Mouse (Mus musculus): ENCODE data around the gene Clec4g.
A peak's percentile ranks its signal among the peaks of the same experiment; 100 is the strongest.
"Not testable (repeated sequence)": the region's sequence is repeated elsewhere in the genome, so short reads cannot be mapped to it uniquely, and the experiment has no call there.

Gene Clec4g

DNA sequence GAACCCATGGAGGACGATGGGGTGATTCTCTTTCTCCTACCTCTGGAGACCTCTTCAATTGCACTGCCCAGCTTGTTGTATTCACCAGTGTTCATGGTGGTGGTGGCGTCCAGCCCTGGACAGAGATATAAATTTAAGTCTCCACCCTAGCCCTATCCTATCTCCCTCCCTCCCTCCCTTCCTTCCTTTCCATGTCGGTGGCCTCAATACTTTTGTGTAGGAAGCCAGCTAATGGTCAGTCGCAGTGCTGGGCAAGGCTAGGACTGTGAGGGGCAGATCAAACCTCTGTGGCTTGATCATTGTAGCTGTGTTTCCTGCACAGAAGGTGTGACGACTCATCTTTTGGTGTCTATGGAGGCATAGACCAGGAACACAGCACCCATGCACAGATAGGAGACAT is at the start of gene Clec4g:
TSS of gene Clec4g (minus strand) at position 101 of the 400 bp plus-strand sequence.
- no peak for DNase-seq (ENCODE audit: low read depth, low spot score)

DNA sequence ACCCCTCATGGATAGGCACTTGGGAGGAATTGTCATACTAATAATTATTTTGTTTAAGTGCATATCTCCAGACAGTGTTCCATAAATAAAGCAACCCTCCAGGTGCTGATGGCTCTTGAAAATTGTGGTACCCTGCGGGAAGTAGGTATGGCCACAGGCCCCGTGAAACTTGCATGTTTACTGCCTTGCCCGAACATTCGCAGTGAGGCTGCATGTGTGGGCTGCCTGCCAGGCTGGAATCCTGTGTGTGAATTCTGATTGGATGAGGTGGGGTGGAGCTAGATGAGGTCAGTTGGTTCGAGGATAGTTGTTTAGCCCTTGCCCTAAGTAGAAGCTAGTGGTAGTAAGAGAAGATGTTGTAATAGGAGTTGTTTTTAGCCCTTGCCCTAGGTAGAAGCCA is 48.2 kb upstream of the Clec4g start:
- not testable (repeated sequence) for DNase-seq (ENCODE audit: low read depth, low spot score)

DNA sequence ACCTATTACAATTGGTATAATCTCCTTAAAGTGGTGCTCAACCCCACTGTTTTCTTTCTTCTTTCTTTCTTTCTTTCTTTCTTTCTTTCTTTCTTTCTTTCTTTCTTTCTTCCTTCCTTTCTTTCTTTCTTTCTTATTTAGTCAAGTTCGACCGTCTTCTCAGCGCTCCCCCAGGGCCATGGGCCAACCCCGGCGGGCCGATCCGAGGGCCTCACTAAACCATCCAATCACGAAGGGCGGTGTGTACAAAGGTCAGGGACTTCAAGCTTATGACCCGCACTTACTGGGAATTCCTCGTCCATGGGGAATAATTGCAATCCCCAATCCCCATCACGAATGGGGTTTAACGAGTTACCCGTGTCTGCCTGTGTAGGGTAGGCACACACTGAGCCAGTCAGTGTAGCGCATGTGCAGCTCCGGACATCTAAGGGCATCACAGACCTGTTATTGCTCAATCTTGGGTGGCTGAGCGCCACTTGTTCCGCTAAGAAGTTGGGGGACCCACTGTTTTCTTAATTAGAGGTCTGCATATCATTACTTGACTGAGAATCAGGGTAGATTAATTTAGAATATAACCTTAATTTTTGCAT is 33.9 kb upstream of the Clec4g start:
- peak; percentile 72 for DNase-seq (ENCODE audit: low read depth, low spot score)

DNA sequence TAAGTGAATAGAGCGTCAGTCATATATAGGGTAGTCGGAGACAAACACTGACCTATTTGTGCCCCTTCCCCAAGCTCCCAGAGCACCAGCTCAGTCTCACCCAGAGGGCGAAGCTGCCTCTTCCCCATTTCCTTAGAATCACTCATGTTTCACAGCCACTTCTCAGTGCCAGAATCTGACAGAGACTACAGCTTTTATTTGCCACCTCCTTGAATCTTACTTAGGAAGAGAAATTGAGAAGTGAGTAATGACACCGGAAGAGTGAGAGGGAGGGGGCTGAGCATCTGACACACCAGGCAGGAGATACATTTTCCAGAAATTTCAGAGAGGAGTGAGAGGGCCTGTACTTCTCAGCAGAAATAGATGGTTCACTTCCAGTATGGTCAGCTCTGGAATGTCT is 28.3 kb upstream of the Clec4g start, which contains the start of gene Cd209a:
TSS of gene Cd209a (minus strand) at position 224 of the 400 bp plus-strand sequence.
- DNase-seq (ENCODE audit: low read depth, low spot score) = no peak

DNA sequence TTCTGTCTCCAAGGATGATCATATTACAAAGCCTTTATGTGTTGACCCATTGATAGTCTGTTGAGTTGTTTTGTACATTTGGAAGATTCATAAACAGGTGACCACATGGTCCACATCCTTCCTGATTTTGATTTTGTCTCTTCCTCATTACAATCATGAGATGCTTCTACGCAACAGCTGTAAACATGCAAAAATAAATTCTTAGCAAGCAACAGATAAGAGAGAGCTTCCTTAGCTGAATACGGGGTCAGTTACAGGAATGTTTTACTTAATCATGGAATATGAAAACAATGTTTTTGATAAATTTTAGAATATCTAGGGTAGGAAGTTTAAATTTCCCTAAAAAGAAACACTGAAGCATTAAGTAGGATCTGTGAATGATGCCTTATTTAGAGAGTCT is 16.5 kb upstream of the Clec4g start:
- no peak for DNase-seq (ENCODE audit: low read depth, low spot score)

GRCm38 (mm10) chr8:3735599-3735998 is 15.1 kb upstream of the Clec4g start:
- DNase-seq (ENCODE audit: low read depth, low spot score) = no peak

DNA sequence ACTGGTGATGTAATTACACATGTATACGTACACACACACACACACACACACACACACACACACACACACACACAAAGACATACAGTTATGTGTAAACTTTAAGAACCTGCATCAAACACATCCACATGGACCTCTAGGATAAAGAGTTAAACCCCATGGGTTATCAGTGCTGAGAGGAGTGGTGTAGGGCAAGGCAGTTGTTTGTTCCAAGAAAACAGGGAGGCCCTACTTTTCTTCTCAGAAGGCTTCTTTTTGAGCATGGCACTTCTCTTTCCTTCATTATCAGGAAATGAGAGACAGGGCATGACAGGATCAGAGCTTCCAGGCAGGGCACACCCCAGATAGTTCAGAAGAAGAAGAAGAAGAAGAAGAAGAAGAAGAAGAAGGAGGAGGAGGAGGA is 13.6 kb upstream of the Clec4g start:
- no peak for DNase-seq (ENCODE audit: low read depth, low spot score)

GRCm38 (mm10) chr8:3721041-3721440 is 590 bp upstream of the Clec4g start:
- no peak for DNase-seq (ENCODE audit: low read depth, low spot score)

- DNase-seq (ENCODE audit: low read depth, low spot score) = peak; percentile 18
These were observed 1.9 kb downstream of the Clec4g start for GRCm38 (mm10) chr8:3718559-3718958.

DNA sequence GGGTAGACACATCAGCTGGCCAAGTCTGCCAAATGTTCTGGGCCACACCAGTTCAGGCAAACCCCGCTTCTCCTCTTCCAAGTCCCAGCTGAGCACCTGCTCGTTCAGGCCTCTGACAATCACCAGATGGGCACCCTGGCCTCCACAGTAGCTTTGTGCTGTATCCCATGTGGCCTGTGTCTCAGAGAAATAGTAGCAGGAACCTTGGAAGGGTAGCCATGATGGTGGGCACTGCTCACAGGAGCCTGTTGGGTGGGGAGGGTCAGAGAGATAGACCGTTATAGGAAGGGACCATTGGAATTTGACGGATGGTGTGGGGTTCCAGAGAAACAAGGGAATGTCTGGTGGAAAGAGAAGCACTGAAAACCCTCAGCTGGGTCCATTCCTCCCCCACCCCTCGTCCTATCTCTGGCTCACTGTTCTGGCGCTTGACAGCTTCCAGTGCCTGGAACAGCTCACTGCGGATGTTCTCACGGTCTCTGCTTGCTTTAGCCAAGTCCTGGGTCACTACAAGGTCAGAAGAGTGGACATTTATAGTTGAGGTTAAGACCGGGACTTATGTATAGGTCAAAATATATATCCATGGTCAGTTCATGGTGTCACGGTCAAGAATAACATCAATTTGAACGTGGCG is 3.0 kb downstream of the Clec4g start:
- DNase-seq (ENCODE audit: low read depth, low spot score) = no peak

GRCm38 (mm10) chr8:3711646-3712045 is 8.8 kb downstream of the Clec4g start:
- no peak for DNase-seq (ENCODE audit: low read depth, low spot score)

DNA sequence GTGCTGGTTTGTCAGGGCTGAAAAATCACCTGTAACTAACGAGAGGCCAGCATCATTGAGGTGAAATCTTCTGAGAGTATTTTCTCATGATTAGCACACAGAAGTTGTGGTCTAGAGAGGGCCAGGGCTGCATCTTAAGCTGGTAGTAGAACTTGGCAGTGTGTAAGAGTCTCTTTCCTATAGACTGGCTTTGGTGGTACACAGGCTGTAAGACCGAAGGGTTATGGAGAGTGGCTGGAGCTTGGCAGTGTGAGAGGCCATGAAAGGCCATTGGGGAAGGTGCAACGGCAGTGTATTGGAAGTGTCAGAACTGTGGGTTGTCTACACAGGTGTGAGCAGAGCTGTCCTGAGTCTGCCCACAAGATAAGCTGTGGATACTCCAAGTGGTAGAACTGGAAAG is 10.1 kb downstream of the Clec4g start:
- no peak for DNase-seq (ENCODE audit: low read depth, low spot score)

GRCm38 (mm10) chr8:3707611-3708010 is 12.8 kb downstream of the Clec4g start:
- DNase-seq (ENCODE audit: low read depth, low spot score) = no peak

GRCm38 (mm10) chr8:3705711-3706110 is 14.7 kb downstream of the Clec4g start:
- no peak for DNase-seq (ENCODE audit: low read depth, low spot score)

- DNase-seq (ENCODE audit: low read depth, low spot score) = no peak
These were observed 19.0 kb downstream of the Clec4g start for GRCm38 (mm10) chr8:3701491-3701890.

DNA sequence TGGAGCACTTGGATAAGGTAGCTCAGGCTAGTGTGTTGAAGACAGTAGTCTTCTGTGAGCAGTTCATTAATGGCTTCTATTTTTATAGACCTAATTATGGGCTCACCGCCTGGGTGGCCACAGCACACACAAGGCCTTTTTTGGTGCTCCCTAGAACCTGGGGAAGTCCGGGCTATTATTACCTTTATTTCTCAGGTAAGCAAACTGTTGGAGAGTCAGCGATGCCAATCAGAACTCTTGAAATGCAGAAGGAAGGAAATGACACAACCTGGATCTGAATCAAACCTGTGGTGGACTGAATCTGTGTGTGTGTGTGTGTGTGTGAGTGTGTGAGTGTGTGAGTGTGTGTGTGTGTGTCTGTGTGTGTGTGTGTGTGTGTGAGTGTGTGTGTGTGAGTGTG is 26.3 kb downstream of the Clec4g start, which contains the start of gene Fcer2a:
TSS of gene Fcer2a (minus strand) at position 55 of the 400 bp plus-strand sequence.
- DNase-seq (ENCODE audit: low read depth, low spot score) = no peak

GRCm38 (mm10) chr8:3690774-3691173 is 29.7 kb downstream of the Clec4g start:
- DNase-seq (ENCODE audit: low read depth, low spot score) = no peak

GRCm38 (mm10) chr8:3687537-3687936 is 32.9 kb downstream of the Clec4g start:
- DNase-seq (ENCODE audit: low read depth, low spot score) = no peak

- no peak for DNase-seq (ENCODE audit: low read depth, low spot score)
These were observed 35.0 kb downstream of the Clec4g start for GRCm38 (mm10) chr8:3685422-3685821.

DNA sequence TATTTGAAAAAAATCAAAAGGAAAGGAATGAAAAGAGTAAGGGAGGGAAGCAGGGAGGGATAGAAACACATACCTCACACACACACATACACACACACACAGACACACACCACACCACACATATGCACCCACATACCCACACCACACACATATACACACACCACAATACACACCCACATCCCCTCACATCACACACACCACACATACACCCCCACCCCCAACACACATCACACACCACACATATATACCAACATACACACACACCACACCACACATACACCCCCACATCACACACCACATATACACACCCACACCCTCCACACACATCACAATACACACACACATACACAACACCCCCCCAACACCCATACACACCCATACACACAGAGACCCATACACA is 35.9 kb downstream of the Clec4g start:
- DNase-seq (ENCODE audit: low read depth, low spot score) = no peak

- no peak for DNase-seq (ENCODE audit: low read depth, low spot score)
These were observed 36.9 kb downstream of the Clec4g start for GRCm38 (mm10) chr8:3683408-3684176.

GRCm38 (mm10) chr8:3682435-3682834 is 38.0 kb downstream of the Clec4g start:
- DNase-seq (ENCODE audit: low read depth, low spot score) = no peak

DNA sequence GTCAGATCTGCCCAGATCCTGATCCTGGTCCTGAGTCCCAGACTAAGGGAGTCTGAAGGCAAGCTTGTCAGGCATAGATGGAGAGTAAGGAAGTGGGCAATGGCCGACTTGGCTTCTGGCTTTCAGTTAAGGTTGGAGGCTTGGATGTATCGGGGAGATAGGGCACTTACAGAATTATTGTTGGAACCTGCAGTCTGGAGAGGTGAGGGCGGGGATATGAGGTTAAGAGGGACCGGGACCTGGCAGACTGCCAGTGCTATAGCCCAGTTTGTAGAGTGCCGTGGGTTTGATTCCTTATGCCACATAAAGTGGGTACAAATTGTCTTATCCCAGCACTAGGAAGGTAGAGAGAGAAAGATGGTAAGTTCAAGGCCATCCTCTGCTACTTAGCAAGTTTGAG is 40.8 kb downstream of the Clec4g start:
- DNase-seq (ENCODE audit: low read depth, low spot score) = no peak

Measured in retina, adult 2 months (tissue).